Mouse (Mus musculus) myocyte (in vitro differentiated cells): ENCODE measurements around the gene Gm13278. TPM values are rescaled to one million over a fixed set of nuclear protein-coding genes. Genes with fewer than 3 reads are reported as not detected.

Experiments used
- H3K27me3 ChIP-seq: one replicate; pipeline ENCODE4 v1.6.1; 2011; ENCODE audit not compliant: control insufficient read depth, insufficient read depth, insufficient read length
- H3K36me3 ChIP-seq: one replicate; pipeline ENCODE4 v1.6.1; 2011; ENCODE audit not compliant: control insufficient read depth, insufficient read depth
- H3K4me2 ChIP-seq: one replicate; pipeline ENCODE4 v1.6.1; 2011; ENCODE audit warnings: low read depth, control low read depth
- H3K4me3 ChIP-seq: one replicate; pipeline ENCODE4 v1.5.1; 2011; ENCODE audit warnings: mild to moderate bottlenecking, control low read depth, moderate library complexity
- H3K79me2 ChIP-seq: one replicate; pipeline ENCODE4 v1.6.1; 2011; ENCODE audit not compliant: control insufficient read depth, insufficient read depth
- H3ac ChIP-seq: one replicate; pipeline ENCODE4 v1.6.1; 2011; ENCODE audit not compliant: control insufficient read depth, insufficient read length
- CEBPB ChIP-seq: IDR thresholded peaks from 2 replicates; pipeline ENCODE4 v1.6.1; 2011; ENCODE audit warnings: mild to moderate bottlenecking, moderate library complexity; ENCODE audit not compliant: poor library complexity, insufficient read depth, severe bottlenecking
- E2F4 ChIP-seq: IDR thresholded peaks from one replicate; pipeline ENCODE4 v1.6.1; 2011; ENCODE audit warnings: mild to moderate bottlenecking, control low read depth, moderate library complexity; ENCODE audit not compliant: insufficient read depth
- MAX ChIP-seq: IDR thresholded peaks from one replicate; pipeline ENCODE4 v1.6.1; 2011; ENCODE audit warnings: low read depth, mild to moderate bottlenecking, control low read depth
- MYOD1 ChIP-seq, 3 experiments: IDR thresholded peaks; one replicate each; pipeline ENCODE4 v1.6.1; 2011; ENCODE audit warnings: control low read depth in 2 of 3, low read depth in 2 of 3, mild to moderate bottlenecking in 2 of 3, moderate library complexity in 1 of 3; ENCODE audit not compliant: insufficient read length in 2 of 3, control insufficient read depth in 1 of 3
- MYOG ChIP-seq, 3 experiments: IDR thresholded peaks; one replicate each; pipeline ENCODE4 v1.6.1; 2011; ENCODE audit warnings: control low read depth in 2 of 3, low read depth in 2 of 3, mild to moderate bottlenecking in 2 of 3; ENCODE audit not compliant: insufficient read length in 2 of 3, control insufficient read depth in 1 of 3, insufficient read depth in 1 of 3
- POLR2A ChIP-seq: IDR thresholded peaks from one replicate; pipeline ENCODE4 v1.6.1; 2011; ENCODE audit warnings: low read depth, mild to moderate bottlenecking, control low read depth, moderate library complexity; ENCODE audit not compliant: insufficient read length
- POLR2AphosphoS2 ChIP-seq: IDR thresholded peaks from one replicate; pipeline ENCODE4 v1.6.1; 2011; ENCODE audit warnings: low read depth, control low read depth; ENCODE audit not compliant: insufficient read length
- REST ChIP-seq: IDR thresholded peaks from one replicate; pipeline ENCODE4 v1.6.1; 2011; ENCODE audit warnings: mild to moderate bottlenecking, control low read depth, moderate library complexity; ENCODE audit not compliant: insufficient read depth, insufficient read length
- SRF ChIP-seq: IDR thresholded peaks from one replicate; pipeline ENCODE4 v1.6.1; 2011; ENCODE audit warnings: low read depth; ENCODE audit not compliant: control insufficient read depth, insufficient read length
- TCF12 ChIP-seq: IDR thresholded peaks from one replicate; pipeline ENCODE4 v1.6.1; 2011; ENCODE audit warnings: mild to moderate bottlenecking, control low read depth; ENCODE audit not compliant: poor library complexity, insufficient read depth, severe bottlenecking
- TCF3 ChIP-seq: IDR thresholded peaks from one replicate; pipeline ENCODE4 v1.6.1; 2011; ENCODE audit warnings: low read depth, control low read depth; ENCODE audit not compliant: insufficient read length
- USF1 ChIP-seq: IDR thresholded peaks from one replicate; pipeline ENCODE4 v1.6.1; 2011; ENCODE audit warnings: low read depth, mild to moderate bottlenecking, control low read depth, moderate library complexity
- polyA plus RNA-seq: library from polyadenylated mRNA; unstranded; fragments of >200 nt; fragmentation: generic; extraction: Trizol; gene quantifications from one replicate; pipeline ENCODE4 v1.2.1, GENCODE M21; 2012; ENCODE audit warnings: missing spikeins

The Gm13278 gene
- polyA plus RNA-seq, 1 experiment, result not detected

GRCm38 (mm10) chr4:88841438-88841911 is 50.1 kb downstream of the Gm13278 start, which contains the start of gene Ifna4:
Gene Ifna4, plus strand, starts transcription at chr4:88841861.
- Histone ChIP-seq H3K27me3 (peaks cover 9% of the 10 kb centered on the region), H3K36me3 (no peaks in the 10 kb centered on the region), H3K4me3 (no peak within 1 kb of the TSS), H3ac (no peak within 1 kb of the TSS), H3K4me2 (no peak within 1 kb of the TSS), H3K79me2 (no peaks in the 10 kb centered on the region)
- no peak for TF ChIP-seq REST
- no peak for TF ChIP-seq CEBPB
- TF ChIP-seq E2F4, result no peak
- TF ChIP-seq TCF12, result no peak
- no peak for TF ChIP-seq MYOD1 (IDR thresholded peaks at IDR 0.05; ENCODE audit: control insufficient read depth in 1 of 3, insufficient read length in 2 of 3, low read depth in 2 of 3)
- TF ChIP-seq SRF, result no peak
- no peak for TF ChIP-seq MYOG (IDR thresholded peaks at IDR 0.05; ENCODE audit: control insufficient read depth in 1 of 3, insufficient read depth in 1 of 3, insufficient read length in 2 of 3, low read depth in 2 of 3)
- no peak for TF ChIP-seq USF1
- no peak for TF ChIP-seq POLR2A
- no peak for TF ChIP-seq POLR2AphosphoS2
- TF ChIP-seq TCF3, result no peak
- TF ChIP-seq MAX, result no peak

Other genes with a start within 250 kb of the Gm13278 start
- not detected for gene Ifna15, start 233.3 kb upstream of the Gm13278 start, polyA plus RNA-seq
- not detected for gene Ifna14, start 219.8 kb upstream of the Gm13278 start, polyA plus RNA-seq
- not detected for gene Ifna9, start 199.2 kb upstream of the Gm13278 start, polyA plus RNA-seq
- not detected for gene Ifna12, start 188.2 kb upstream of the Gm13278 start, polyA plus RNA-seq
- not detected for gene C87499, start 157.1 kb upstream of the Gm13278 start, polyA plus RNA-seq
- gene Ifna13, start 147.1 kb upstream of the Gm13278 start, polyA plus RNA-seq, result not detected
- not detected for gene Ifna16, start 114.6 kb upstream of the Gm13278 start, polyA plus RNA-seq
- not detected for gene Ifna2, start 107.6 kb upstream of the Gm13278 start, polyA plus RNA-seq
- not detected for gene Ifnab, start 100.2 kb upstream of the Gm13278 start, polyA plus RNA-seq
- 2.0 TPM for gene Gm26566, start 69.7 kb upstream of the Gm13278 start, polyA plus RNA-seq
- gene Klhl9, start 69.1 kb upstream of the Gm13278 start, polyA plus RNA-seq, result 12.0 TPM
- gene Gm13271, start 36.7 kb upstream of the Gm13278 start, polyA plus RNA-seq, result not detected
- not detected for gene Gm13283, start 31.4 kb upstream of the Gm13278 start, polyA plus RNA-seq
- gene Gm13290, start 17.7 kb upstream of the Gm13278 start, polyA plus RNA-seq, result 1.0 TPM
- gene Gm13289, start 14.6 kb upstream of the Gm13278 start, polyA plus RNA-seq, result not detected
- gene Gm13272, start 11.7 kb upstream of the Gm13278 start, polyA plus RNA-seq, result 0.19 TPM
- not detected for gene Ifnz, start 9.4 kb upstream of the Gm13278 start, polyA plus RNA-seq
- 0.73 TPM for gene Gm13276, start 5.8 kb upstream of the Gm13278 start, polyA plus RNA-seq
- gene Gm13277, start 2.9 kb upstream of the Gm13278 start, polyA plus RNA-seq, result not detected
- gene Gm13275, start 2.9 kb downstream of the Gm13278 start, polyA plus RNA-seq, result 0.35 TPM
- not detected for gene Gm13279, start 5.8 kb downstream of the Gm13278 start, polyA plus RNA-seq
- not detected for gene Gm13285, start 8.1 kb downstream of the Gm13278 start, polyA plus RNA-seq
- 0.35 TPM for gene Gm13287, start 11.7 kb downstream of the Gm13278 start, polyA plus RNA-seq
- 0.14 TPM for gene Gm13288, start 14.0 kb downstream of the Gm13278 start, polyA plus RNA-seq
- gene Ifna7, start 24.7 kb downstream of the Gm13278 start, polyA plus RNA-seq, result not detected
- gene Ifna11, start 28.4 kb downstream of the Gm13278 start, polyA plus RNA-seq, result not detected
- not detected for gene Ifna6, start 35.9 kb downstream of the Gm13278 start, polyA plus RNA-seq
- gene Ifna5, start 44.0 kb downstream of the Gm13278 start, polyA plus RNA-seq, result not detected
- gene Ifna4, start 50.3 kb downstream of the Gm13278 start, polyA plus RNA-seq, result not detected
- gene Ifna1, start 58.5 kb downstream of the Gm13278 start, polyA plus RNA-seq, result not detected
- gene Ifne, start 88.7 kb downstream of the Gm13278 start, polyA plus RNA-seq, result not detected